Mouse (Mus musculus): Measurements from ENCODE around the gene Fmnl3.

DNA sequence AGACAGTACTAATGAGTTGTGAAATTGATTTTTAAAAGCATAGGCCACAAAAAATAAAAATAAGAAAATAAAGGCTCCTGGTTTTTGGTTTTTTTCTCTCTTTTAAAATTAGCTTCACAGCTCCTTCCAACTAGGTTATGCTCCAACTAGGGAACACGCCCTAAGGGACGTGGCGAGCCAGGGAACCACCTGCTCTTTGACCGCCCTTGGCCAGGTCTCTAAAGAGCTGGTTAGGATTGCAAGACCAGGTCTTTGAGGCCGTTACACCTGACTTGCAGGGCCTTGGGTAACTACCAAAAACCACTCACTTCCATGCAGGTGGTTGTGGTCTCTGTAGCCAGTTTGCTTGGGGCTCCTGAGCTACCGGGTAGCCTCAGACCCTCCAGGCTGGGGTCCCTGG is 21.7 kb upstream of the Fmnl3 start:
- TF ChIP-seq POLR2A (IDR thresholded peaks at IDR 0.05; ENCODE audit: borderline replicate concordance, insufficient read depth, low read length) (no peak), CTCF (IDR thresholded peaks at IDR 0.05; ENCODE audit: borderline replicate concordance, insufficient read depth, low read depth, low read length) (no peak)
